Mouse (Mus musculus): ENCODE data around the gene 3110021N24Rik. TPM values are rescaled to one million over a fixed set of nuclear protein-coding genes. Genes with fewer than 3 reads are reported as not detected.
A peak's percentile ranks its signal among the peaks of the same experiment; 100 is the strongest.

The 3110021N24Rik gene
- polyA plus RNA-seq, 1 experiment from 2014 or later = 3.9 TPM

- H3K4me1 ChIP-seq (replicated peaks) = no peaks in the 10 kb centered on the region
- no peak overlapping the region for H3K27ac ChIP-seq
- no peak overlapping the region for H3K4me3 ChIP-seq (replicated peaks)
- no peaks in the 10 kb centered on the region for H3K27me3 ChIP-seq
- ATAC-seq (ENCODE audit: insufficient number of reproducible peaks, insufficient read depth, low FRiP score, low TSS enrichment, low read depth) = no peak
- no peaks in the 10 kb centered on the region for H3K36me3 ChIP-seq
- H3K9ac ChIP-seq (replicated peaks) = no peak overlapping the region
- 96% methylated on average over 3 of the region's 3 CpGs for WGBS
- H3K4me2 ChIP-seq = no peak overlapping the region
- H3K9me3 ChIP-seq = no peaks in the 10 kb centered on the region
Measured at GRCm38 (mm10) chr4:108759583-108759982, 40.1 kb downstream of the 3110021N24Rik start.

GRCm38 (mm10) chr4:108768527-108768926 is 49.1 kb downstream of the 3110021N24Rik start:
- Histone ChIP-seq H3K9me3 (no peaks in the 10 kb centered on the region), H3K27ac (no peak overlapping the region), H3K36me3 (0 out of 2 replicates have a peak, but pooled peaks cover 5% of the 10 kb centered on the region), H3K4me3 (replicated peaks) (no peak overlapping the region), H3K4me2 (no peak overlapping the region), H3K27me3 (no peaks in the 10 kb centered on the region), H3K4me1 (replicated peaks) (peaks cover 3% of the 10 kb centered on the region; the same call in 1 of the 2 replicates), H3K9ac (replicated peaks) (no peak overlapping the region)
- ATAC-seq (ENCODE audit: insufficient number of reproducible peaks, insufficient read depth, low FRiP score, low TSS enrichment, low read depth) = no peak

DNA sequence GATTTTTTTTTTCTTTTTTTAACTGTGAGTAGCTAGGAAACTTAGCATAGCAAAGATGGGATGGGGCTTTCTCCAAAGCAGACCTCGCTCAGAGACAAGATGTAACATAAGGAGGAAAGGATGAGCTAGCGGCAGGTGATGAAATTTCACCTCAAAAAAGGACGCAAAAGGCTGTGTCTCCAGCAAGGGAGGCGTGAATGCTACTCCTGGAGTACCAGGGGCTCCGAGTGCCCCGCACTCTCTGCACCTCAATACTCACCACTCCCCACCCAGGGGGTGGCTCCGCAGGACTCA is 60.3 kb downstream of the 3110021N24Rik start:
- Histone ChIP-seq H3K9ac (replicated peaks) (peak overlapping the region; percentile 97), H3K27ac (peak overlapping the region; percentile 98), H3K27me3 (no peaks in the 10 kb centered on the region), H3K9me3 (no peaks in the 10 kb centered on the region), H3K36me3 (no peaks in the 10 kb centered on the region), H3K4me2 (peak overlapping the region; percentile 71), H3K4me3 (replicated peaks) (peak overlapping the region; percentile 90), H3K4me1 (replicated peaks) (0 out of 2 replicates have a peak, but pooled peaks cover 7% of the 10 kb centered on the region)
- WGBS = 0% methylated on average over 7 of the region's 7 CpGs
- peak; percentile 43; the same call in 1 of the 2 replicates for ATAC-seq (ENCODE audit: insufficient number of reproducible peaks, insufficient read depth, low FRiP score, low TSS enrichment, low read depth)

- WGBS = under 1% methylated on average over 101 of the region's 111 CpGs
- Histone ChIP-seq H3K9me3 (no peaks in the 10 kb centered on the region), H3K4me3 (replicated peaks) (peak within 1 kb of the TSS; percentile 90), H3K27me3 (no peaks in the 10 kb centered on the region), H3K36me3 (no peaks in the 10 kb centered on the region), H3K4me2 (peak within 1 kb of the TSS; percentile 71), H3K9ac (replicated peaks) (peak within 1 kb of the TSS; percentile 97), H3K4me1 (replicated peaks) (0 out of 2 replicates have a peak, but pooled peaks cover 7% of the 10 kb centered on the region), H3K27ac (peak within 1 kb of the TSS; percentile 98)
- peak; percentile 88 for ATAC-seq (ENCODE audit: insufficient number of reproducible peaks, insufficient read depth, low FRiP score, low TSS enrichment, low read depth)
Measured at GRCm38 (mm10) chr4:108780057-108780863, 60.8 kb downstream of the 3110021N24Rik start, which contains the start of gene Zfyve9. Gene Zfyve9 (minus strand): TSS chr4:108780798.

DNA sequence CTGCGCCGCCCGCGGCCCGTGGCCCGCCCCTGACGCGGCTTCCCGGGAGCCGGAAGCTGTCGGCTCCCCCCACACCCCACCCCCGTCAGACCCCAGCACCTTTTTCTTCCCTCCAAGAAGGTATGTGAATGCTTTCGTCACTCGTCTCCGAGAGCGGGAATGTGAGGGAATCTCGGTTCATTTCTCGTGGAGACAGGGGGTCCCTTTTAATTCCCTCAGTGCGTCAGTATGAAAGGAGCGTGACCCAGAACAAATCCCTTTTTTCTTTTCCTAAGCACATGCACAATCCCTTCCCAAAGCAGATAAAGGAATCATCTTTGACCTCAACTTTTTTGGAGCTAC is 61.4 kb downstream of the 3110021N24Rik start:
- peak overlapping the region; percentile 71 for H3K4me2 ChIP-seq
- peak overlapping the region; percentile 90 for H3K4me3 ChIP-seq (replicated peaks)
- 1% methylated on average over 19 of the region's 20 CpGs for whole genome bisulfite sequencing
- peak overlapping the region; percentile 97 for H3K9ac ChIP-seq (replicated peaks)
- ATAC-seq (ENCODE audit: insufficient number of reproducible peaks, insufficient read depth, low FRiP score, low TSS enrichment, low read depth) = no peak
- no peaks in the 10 kb centered on the region for H3K27me3 ChIP-seq
- no peaks in the 10 kb centered on the region for H3K9me3 ChIP-seq
- H3K27ac ChIP-seq = peak overlapping the region; percentile 98
- 0 out of 2 replicates have a peak, but pooled peaks cover 7% of the 10 kb centered on the region for H3K4me1 ChIP-seq (replicated peaks)
- no peaks in the 10 kb centered on the region for H3K36me3 ChIP-seq

GRCm38 (mm10) chr4:108781596-108781995 is 62.1 kb downstream of the 3110021N24Rik start:
- WGBS = 65% methylated on average over 3 of the region's 3 CpGs
- Histone ChIP-seq H3K9me3 (no peaks in the 10 kb centered on the region), H3K27ac (no peak overlapping the region), H3K4me2 (peak overlapping the region; percentile 71), H3K36me3 (no peaks in the 10 kb centered on the region), H3K4me1 (replicated peaks) (0 out of 2 replicates have a peak, but pooled peaks cover 7% of the 10 kb centered on the region), H3K4me3 (replicated peaks) (peak overlapping the region; percentile 90; the same call in 1 of the 2 replicates), H3K9ac (replicated peaks) (no peak overlapping the region), H3K27me3 (no peaks in the 10 kb centered on the region)
- no peak for ATAC-seq (ENCODE audit: insufficient number of reproducible peaks, insufficient read depth, low FRiP score, low TSS enrichment, low read depth)

DNA sequence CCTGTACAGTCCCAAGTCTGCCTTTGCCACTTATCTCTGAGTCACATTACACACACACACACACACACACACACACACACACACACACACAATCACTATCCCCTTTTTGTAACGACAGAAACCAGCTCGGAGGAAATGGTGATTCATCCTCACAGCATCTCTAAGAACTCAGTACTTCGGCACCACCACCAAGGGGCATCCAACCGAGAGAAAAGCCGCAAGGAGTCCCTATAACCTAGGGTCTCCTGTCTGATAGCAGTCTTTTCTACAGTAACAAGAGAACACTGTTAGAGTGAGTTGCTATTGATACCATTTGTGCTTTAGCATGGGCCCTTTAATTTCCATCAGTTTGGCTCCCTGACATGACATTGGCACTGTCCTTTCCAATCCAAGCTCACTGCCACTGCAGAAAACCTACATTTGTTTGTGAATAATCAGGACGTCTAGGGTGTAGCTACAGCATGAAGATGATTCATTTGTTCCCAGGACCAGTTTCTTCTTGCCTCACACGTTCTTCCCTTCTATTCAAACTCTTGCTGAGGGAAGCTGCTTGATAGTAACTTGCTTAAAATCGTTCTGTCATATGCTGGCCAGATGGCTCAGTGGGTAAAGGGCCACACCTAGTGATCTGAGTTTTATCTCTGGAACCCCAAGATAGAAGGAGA is 63.1 kb downstream of the 3110021N24Rik start:
- Histone ChIP-seq H3K27me3 (no peaks in the 10 kb centered on the region), H3K4me3 (replicated peaks) (no peak overlapping the region), H3K9ac (replicated peaks) (no peak overlapping the region), H3K4me2 (no peak overlapping the region), H3K9me3 (no peaks in the 10 kb centered on the region), H3K36me3 (no peaks in the 10 kb centered on the region), H3K27ac (no peak overlapping the region), H3K4me1 (replicated peaks) (0 out of 2 replicates have a peak, but pooled peaks cover 7% of the 10 kb centered on the region)
- 46% methylated on average over 8 of the region's 8 CpGs for WGBS
- ATAC-seq (ENCODE audit: insufficient number of reproducible peaks, insufficient read depth, low FRiP score, low TSS enrichment, low read depth) = no peak

DNA sequence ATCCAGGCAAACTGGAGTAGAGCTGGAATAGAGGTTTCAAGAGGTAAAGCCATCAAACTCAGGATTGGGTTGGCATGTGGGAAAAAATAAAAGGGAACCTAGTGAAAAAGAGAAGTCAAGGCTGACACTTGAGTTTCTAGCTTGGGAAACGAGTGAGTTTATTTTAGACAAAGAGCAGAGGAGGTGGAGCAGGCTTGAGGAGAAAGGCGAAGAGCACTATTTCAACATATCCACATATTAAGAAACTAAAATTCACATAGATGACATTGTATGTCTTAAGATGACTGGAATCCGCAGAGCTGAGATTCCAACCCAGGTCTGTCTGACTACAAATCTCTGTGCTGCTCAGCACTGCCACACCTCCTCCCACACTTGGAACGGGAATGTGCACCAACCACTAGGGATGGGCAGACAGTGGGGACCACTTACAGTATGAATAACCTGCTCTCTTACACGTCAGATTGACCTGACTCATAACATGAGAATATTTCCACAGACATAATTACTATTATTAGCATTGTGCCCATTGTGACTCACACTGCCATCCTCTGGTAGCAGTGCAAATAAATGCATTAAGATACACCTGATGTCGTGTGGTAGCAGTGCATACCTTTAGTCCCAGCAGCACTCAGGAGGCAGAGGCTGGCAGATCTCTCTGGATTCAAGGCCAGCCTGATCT is 69.9 kb downstream of the 3110021N24Rik start:
- Histone ChIP-seq H3K36me3 (no peaks in the 10 kb centered on the region), H3K4me3 (replicated peaks) (no peak overlapping the region), H3K27ac (no peak overlapping the region), H3K9me3 (no peaks in the 10 kb centered on the region), H3K4me1 (replicated peaks) (no peaks in the 10 kb centered on the region), H3K27me3 (no peaks in the 10 kb centered on the region), H3K9ac (replicated peaks) (no peak overlapping the region), H3K4me2 (no peak overlapping the region)
- no peak for ATAC-seq (ENCODE audit: insufficient number of reproducible peaks, insufficient read depth, low FRiP score, low TSS enrichment, low read depth)
- 73% methylated on average over 6 of the region's 6 CpGs for WGBS

DNA sequence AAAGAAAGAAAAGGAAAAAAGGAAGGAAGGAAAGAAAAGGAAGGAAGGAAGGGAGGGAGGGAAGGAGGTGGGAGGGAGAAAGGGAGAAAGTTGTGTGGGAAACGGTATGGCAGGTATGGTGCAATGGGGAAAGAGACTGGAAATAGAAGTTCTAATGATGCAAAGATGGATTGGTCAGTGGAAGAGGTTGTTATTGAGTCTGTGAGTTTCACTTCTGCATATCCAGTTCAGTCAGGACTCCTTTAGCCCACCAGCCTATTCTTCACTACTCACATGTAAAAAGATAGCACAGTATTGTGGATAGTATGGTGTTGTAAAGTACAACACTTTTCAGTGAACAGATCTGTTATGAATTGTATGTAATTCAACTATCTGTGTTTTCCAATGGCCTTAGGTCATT is 71.1 kb downstream of the 3110021N24Rik start:
- Histone ChIP-seq H3K4me3 (replicated peaks) (no peak overlapping the region), H3K4me2 (no peak overlapping the region), H3K9ac (replicated peaks) (no peak overlapping the region), H3K36me3 (no peaks in the 10 kb centered on the region), H3K4me1 (replicated peaks) (no peaks in the 10 kb centered on the region), H3K9me3 (no peaks in the 10 kb centered on the region), H3K27me3 (no peaks in the 10 kb centered on the region), H3K27ac (no peak overlapping the region)
- no peak for ATAC-seq (ENCODE audit: insufficient number of reproducible peaks, insufficient read depth, low FRiP score, low TSS enrichment, low read depth)
- whole genome bisulfite sequencing = 50% methylated on average over 1 of the region's 1 CpGs

GRCm38 (mm10) chr4:108793941-108794340 is 74.5 kb downstream of the 3110021N24Rik start:
- no peak overlapping the region for H3K9ac ChIP-seq (replicated peaks)
- WGBS = 69% methylated on average over 1 of the region's 1 CpGs
- no peak overlapping the region for H3K27ac ChIP-seq
- H3K27me3 ChIP-seq = no peaks in the 10 kb centered on the region
- H3K4me3 ChIP-seq (replicated peaks) = no peak overlapping the region
- H3K4me1 ChIP-seq (replicated peaks) = no peaks in the 10 kb centered on the region
- ATAC-seq (ENCODE audit: insufficient number of reproducible peaks, insufficient read depth, low FRiP score, low TSS enrichment, low read depth) = no peak
- H3K36me3 ChIP-seq = no peaks in the 10 kb centered on the region
- H3K9me3 ChIP-seq = no peaks in the 10 kb centered on the region
- H3K4me2 ChIP-seq = no peak overlapping the region

DNA sequence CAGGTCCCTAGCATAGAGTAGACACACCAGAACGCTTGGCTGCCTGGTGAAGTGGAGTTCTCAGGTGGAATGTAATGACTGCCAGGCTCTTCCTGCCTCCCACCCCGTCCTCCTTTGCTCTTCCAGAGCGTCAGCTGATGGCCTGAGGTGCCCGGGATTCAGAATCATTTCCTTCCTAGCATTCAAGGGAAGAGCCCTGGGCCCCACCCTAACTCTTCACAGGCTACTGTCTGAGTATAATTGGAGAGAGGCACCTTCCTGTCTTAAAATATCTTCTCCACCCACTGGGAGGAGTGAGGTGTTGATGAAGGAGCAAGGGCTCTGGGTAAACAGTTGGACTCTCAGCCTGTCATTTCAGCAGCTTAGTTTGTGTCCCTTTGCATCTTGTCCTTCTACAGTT is 77.3 kb downstream of the 3110021N24Rik start:
- no peak for ATAC-seq (ENCODE audit: insufficient number of reproducible peaks, insufficient read depth, low FRiP score, low TSS enrichment, low read depth)
- Histone ChIP-seq H3K27ac (no peak overlapping the region), H3K36me3 (no peaks in the 10 kb centered on the region), H3K4me1 (replicated peaks) (no peaks in the 10 kb centered on the region), H3K4me3 (replicated peaks) (no peak overlapping the region), H3K27me3 (no peaks in the 10 kb centered on the region), H3K4me2 (no peak overlapping the region), H3K9me3 (no peaks in the 10 kb centered on the region), H3K9ac (replicated peaks) (no peak overlapping the region)
- WGBS = 39% methylated on average over 4 of the region's 4 CpGs
